Mouse (Mus musculus) mature B cell (primary cell): ENCODE data around the gene Actr1b.

Experiments used
- in situ Hi-C: fragments of 300-500 bp; cut with MboI; formaldehyde crosslinking; loops from 2 replicates; pipeline ENCODE4 v1.14.3; 2019

The Actr1b gene

GRCm38 (mm10) chr1:36655039-36655438, 59.2 kb downstream of the Actr1b start:
- in situ Hi-C loops = no loop called here
